Mouse (Mus musculus): ENCODE measurements around the gene Cphx2. TPM values are rescaled to one million over a fixed set of nuclear protein-coding genes. Genes with fewer than 3 reads are reported as not detected.
"Not testable (repeated sequence)": the region's sequence is repeated elsewhere in the genome, so short reads cannot be mapped to it uniquely, and the experiment has no call there.

The Cphx2 gene
- polyA plus RNA-seq, 1 experiment from 2014 or later: not detected

- WGBS: no CpG with 5 or more reads among the region's 3 CpGs
- not testable (repeated sequence) for H3K27ac ChIP-seq; H3K4me3 ChIP-seq; H3K27me3 ChIP-seq; H3K4me2 ChIP-seq (replicated peaks); H3K9ac ChIP-seq; H3K4me1 ChIP-seq; H3K36me3 ChIP-seq; H3K9me3 ChIP-seq (replicated peaks); ATAC-seq (ENCODE audit: low FRiP score)
Observed at GRCm38 (mm10) chr14:26097622-26098021, 16.3 kb downstream of the Cphx2 start.

GRCm38 (mm10) chr14:26118150-26118549 lies 36.8 kb downstream of the Cphx2 start, which contains the start of gene Duxbl2:
TSS of gene Duxbl2 (plus strand) at chr14:26118349.
- no CpG with 5 or more reads among the region's 7 CpGs for WGBS
- H3K4me3 ChIP-seq; ATAC-seq (ENCODE audit: low FRiP score); H3K27me3 ChIP-seq; H3K9ac ChIP-seq; H3K27ac ChIP-seq; H3K4me2 ChIP-seq (replicated peaks); H3K9me3 ChIP-seq (replicated peaks); H3K36me3 ChIP-seq; H3K4me1 ChIP-seq: not testable (repeated sequence)

- WGBS: no CpG with 5 or more reads among the region's 18 CpGs
- ATAC-seq (ENCODE audit: low FRiP score): peak; percentile 85
Observed at GRCm38 (mm10) chr14:26118550-26119000, 37.3 kb downstream of the Cphx2 start.

GRCm38 (mm10) chr14:26119095-26119494 lies 37.8 kb downstream of the Cphx2 start:
- not testable (repeated sequence) for ATAC-seq (ENCODE audit: low FRiP score); H3K4me3 ChIP-seq; H3K4me2 ChIP-seq (replicated peaks); H3K27me3 ChIP-seq; H3K36me3 ChIP-seq; H3K9me3 ChIP-seq (replicated peaks); H3K9ac ChIP-seq; H3K4me1 ChIP-seq; H3K27ac ChIP-seq
- WGBS: no CpG with 5 or more reads among the region's 7 CpGs

More at GRCm38 (mm10) chr14:26118550-26119000, 37.3 kb downstream of the Cphx2 start:
- H3K27me3 ChIP-seq; H3K36me3 ChIP-seq; H3K4me1 ChIP-seq; H3K9me3 ChIP-seq (replicated peaks); H3K4me3 ChIP-seq; H3K4me2 ChIP-seq (replicated peaks); H3K27ac ChIP-seq; H3K9ac ChIP-seq: not testable (repeated sequence)

Other genes with a start within 250 kb of the Cphx2 start
- 6.2 and 6.9 TPM in 2 replicates for gene Anxa11, start 239.4 kb upstream of the Cphx2 start, polyA plus RNA-seq (2016; fragmentation: Nextera tagmentation; extraction: Ambion mirVana)
- not detected in 2 replicates for gene Plac9a, start 178.4 kb upstream of the Cphx2 start, polyA plus RNA-seq (2016; fragmentation: Nextera tagmentation; extraction: Ambion mirVana)
- gene Tmem254a, start 153.8 kb upstream of the Cphx2 start, polyA plus RNA-seq (2016; fragmentation: Nextera tagmentation; extraction: Ambion mirVana): 2.0 and 2.2 TPM in 2 replicates
- not detected in 2 replicates for gene Cphx1, start 143.2 kb upstream of the Cphx2 start, polyA plus RNA-seq (2016; fragmentation: Nextera tagmentation; extraction: Ambion mirVana)
- 5.4 and 5.8 TPM in 2 replicates for gene Duxbl1, start 102.9 kb upstream of the Cphx2 start, polyA plus RNA-seq (2016; fragmentation: Nextera tagmentation; extraction: Ambion mirVana)
- 4.0 and 4.5 TPM in 2 replicates for gene Gm9780, start 38.8 kb upstream of the Cphx2 start, polyA plus RNA-seq (2016; fragmentation: Nextera tagmentation; extraction: Ambion mirVana)
- gene Tmem254c, start 14.2 kb upstream of the Cphx2 start, polyA plus RNA-seq (2016; fragmentation: Nextera tagmentation; extraction: Ambion mirVana): 16.0 and 26.0 TPM in 2 replicates
- gene Cphx3, start 781 bp downstream of the Cphx2 start, polyA plus RNA-seq (2016; fragmentation: Nextera tagmentation; extraction: Ambion mirVana): not detected in 2 replicates
- 5.3 TPM in 1 of 2 replicates, not detected in the other for gene Duxbl2, start 36.8 kb downstream of the Cphx2 start, polyA plus RNA-seq (2016; fragmentation: Nextera tagmentation; extraction: Ambion mirVana)
- 5.5 and 8.2 TPM in 2 replicates for gene Plac9b, start 101.0 kb downstream of the Cphx2 start, polyA plus RNA-seq (2016; fragmentation: Nextera tagmentation; extraction: Ambion mirVana)
- gene Tmem254b, start 125.5 kb downstream of the Cphx2 start, polyA plus RNA-seq (2016; fragmentation: Nextera tagmentation; extraction: Ambion mirVana): 25.9 and 30.2 TPM in 2 replicates
- gene Duxbl3, start 176.4 kb downstream of the Cphx2 start, polyA plus RNA-seq (2016; fragmentation: Nextera tagmentation; extraction: Ambion mirVana): 2.6 and 7.8 TPM in 2 replicates